Mouse (Mus musculus) adrenal gland, adult (tissue): ENCODE measurements at regions not wholly inside any gene's neighbourhood (a gene's known extent, or its start where the extent isn't known, plus 50 kb on each side); places are given as distances from the start of the nearest gene placed in this dataset.

ENCODE experiments used
- DNase-seq, 2 experiments: peaks; one replicate each; pipeline ENCODE4 v3.0.0; 2022 to 2023; ENCODE audit warnings: low spot score in 1 of 2; ENCODE audit not compliant: inconsistent age in 2 of 2

GRCm38 (mm10) chr4:69898831-69899230 is 511.4 kb downstream of the Cdk5rap2 start:
- no peak for DNase-seq

- no peak for DNase-seq
Observed at GRCm38 (mm10) chr4:69896111-69896510, 514.1 kb downstream of the Cdk5rap2 start.

GRCm38 (mm10) chr4:69892829-69893175 is 517.4 kb downstream of the Cdk5rap2 start:
- no peak for DNase-seq

GRCm38 (mm10) chr4:69891898-69892828 is 518.1 kb downstream of the Cdk5rap2 start:
- no peak for DNase-seq

GRCm38 (mm10) chr4:69890655-69891054 is 519.6 kb downstream of the Cdk5rap2 start:
- no peak for DNase-seq

- no peak for DNase-seq
Observed at GRCm38 (mm10) chr4:69889931-69890634, 520.2 kb downstream of the Cdk5rap2 start.

GRCm38 (mm10) chr4:69876734-69877133 is 533.5 kb downstream of the Cdk5rap2 start:
- no peak for DNase-seq

- no peak for DNase-seq
Observed at GRCm38 (mm10) chr4:69870638-69871037, 539.6 kb downstream of the Cdk5rap2 start.

GRCm38 (mm10) chr4:69855001-69855400 is 555.2 kb downstream of the Cdk5rap2 start:
- DNase-seq: no peak

- no peak for DNase-seq
Observed at GRCm38 (mm10) chr4:69852637-69853036, 557.6 kb downstream of the Cdk5rap2 start.

GRCm38 (mm10) chr4:69849423-69849822 is 560.8 kb downstream of the Cdk5rap2 start:
- DNase-seq: no peak

GRCm38 (mm10) chr4:69839868-69840267 is 570.4 kb downstream of the Cdk5rap2 start:
- DNase-seq: peak in 1 of 2 experiments; percentile 40

GRCm38 (mm10) chr4:69838940-69839339 is 571.3 kb downstream of the Cdk5rap2 start:
- no peak for DNase-seq

GRCm38 (mm10) chr4:69824903-69825268 is 585.4 kb downstream of the Cdk5rap2 start:
- no peak for DNase-seq

- no peak for DNase-seq
Observed at GRCm38 (mm10) chr4:69824215-69824902, 585.9 kb downstream of the Cdk5rap2 start.

- DNase-seq: no peak
Observed at GRCm38 (mm10) chr4:69823311-69823940, 586.8 kb downstream of the Cdk5rap2 start.

- no peak for DNase-seq
Observed at GRCm38 (mm10) chr4:69818885-69819284, 591.4 kb downstream of the Cdk5rap2 start.

- no peak for DNase-seq
Observed at GRCm38 (mm10) chr4:69785481-69786050, 624.7 kb downstream of the Cdk5rap2 start.

GRCm38 (mm10) chr4:69781258-69781657 is 629.0 kb downstream of the Cdk5rap2 start:
- no peak for DNase-seq

GRCm38 (mm10) chr4:69761841-69762240 is 648.4 kb downstream of the Cdk5rap2 start:
- DNase-seq: no peak

- no peak for DNase-seq
Observed at GRCm38 (mm10) chr4:69759596-69759995, 650.6 kb downstream of the Cdk5rap2 start.
